Comparison of ENCODE assay signal across 18 mouse cellular contexts in genomic region chr17:66219669-66220435, GRCm38 (mm10).
DNase-seq lines count a peak whose midpoint lies in the region; ATAC-seq and TF ChIP-seq lines count a peak whose summit lies in the region.
"Had no signal": no experiment of that assay in that cellular context is flagged by ENCODE, and none has a peak within 500 bp of the region (broad histone marks: within the 10 kb centered on the region; RNA-seq: fewer than 3 reads in every experiment).

No protein-coding gene starts in this region.

- peak; percentile 52; the same call in 1 of the 2 replicates for ATAC-seq in forebrain, embryonic 13.5 days
- ATAC-seq in forebrain, embryonic 15.5 days (replicated peaks) = no peak; the same call in 1 of the 2 replicates
- ATAC-seq: activated CD4-positive, CD25-positive, alpha-beta regulatory T cell, adult 4 months; hindbrain, postnatal 0 days had no signal

- TF ChIP-seq POLR2A in brain, embryonic 14.5 days (IDR thresholded peaks at IDR 0.05; ENCODE audit: borderline replicate concordance, extremely low read depth, insufficient read depth, insufficient read length, poor library complexity, severe bottlenecking) = no peak

- DNase-seq in lung, adult 18-20 months = peak; percentile 31 to 52
- no peak for DNase-seq in lung, postnatal 14 days
- peak; percentile 49 for DNase-seq in brain, embryonic 14.5 days (ENCODE audit: low read depth)
- no peak for DNase-seq in urinary bladder, postnatal 36 days (ENCODE audit: low spot score in 2 of 2)
- DNase-seq in right cerebral cortex, postnatal 10 days (ENCODE audit: low spot score in 2 of 2) = no peak
- DNase-seq: cerebellum, adult 11-12 months; embryo, embryonic 11 days; heart, adult 18-20 months; thymus, postnatal 4 days had no signal

- H3K9me3 ChIP-seq in forebrain, embryonic 13.5 days (replicated peaks) = no peaks in the 10 kb centered on the region
- no peaks in the 10 kb centered on the region for H3K9me3 ChIP-seq in forebrain, embryonic 15.5 days
- H3K9me3 ChIP-seq: liver, embryonic 15.5 days; midbrain, embryonic 12.5 days had no signal

- 62% methylated on average over 16 of the region's 16 CpGs for WGBS in forebrain, embryonic 13.5 days
- 50% methylated on average over 16 of the region's 16 CpGs for WGBS in forebrain, embryonic 15.5 days
- WGBS in macrophage (ENCODE audit: missing documents) = 71% methylated on average over 16 of the region's 16 CpGs

- no peak for TF ChIP-seq CTCF in brain, embryonic 14.5 days (IDR thresholded peaks at IDR 0.05; ENCODE audit: borderline replicate concordance, extremely low read depth, insufficient read depth, insufficient read length)

- H3K27me3 ChIP-seq in forebrain, embryonic 13.5 days = no peaks in the 10 kb centered on the region
- no peaks in the 10 kb centered on the region for H3K27me3 ChIP-seq in forebrain, embryonic 15.5 days
- H3K27me3 ChIP-seq: limb, embryonic 12.5 days; liver, embryonic 15.5 days; midbrain, embryonic 12.5 days had no signal

- no peak overlapping the region for H3K27ac ChIP-seq in forebrain, embryonic 13.5 days
- H3K27ac ChIP-seq in forebrain, embryonic 15.5 days (replicated peaks) = no peak overlapping the region
- 0 out of 2 replicates have a peak overlapping the region, but pooled peaks have one; percentile 10 for H3K27ac ChIP-seq in macrophage
- H3K27ac ChIP-seq: hindbrain, postnatal 0 days; left cerebral cortex, adult 2 months; limb, embryonic 12.5 days; liver, embryonic 15.5 days; midbrain, embryonic 12.5 days had no signal

- H3K9ac ChIP-seq in forebrain, embryonic 13.5 days = no peak overlapping the region
- H3K9ac ChIP-seq in forebrain, embryonic 15.5 days (replicated peaks) = no peak overlapping the region
- H3K9ac ChIP-seq: limb, embryonic 12.5 days; liver, embryonic 15.5 days; midbrain, embryonic 12.5 days had no signal

- H3K4me3 ChIP-seq in forebrain, embryonic 13.5 days = no peak overlapping the region
- H3K4me3 ChIP-seq in forebrain, embryonic 15.5 days = no peak overlapping the region
- H3K4me3 ChIP-seq in macrophage (ENCODE audit: inconsistent target) = no peak overlapping the region
- H3K4me3 ChIP-seq: left cerebral cortex, adult 2 months; limb, embryonic 12.5 days; liver, embryonic 15.5 days; midbrain, embryonic 12.5 days had no signal

- H3K36me3 ChIP-seq in forebrain, embryonic 13.5 days (ENCODE audit: poor library complexity, severe bottlenecking) = no peaks in the 10 kb centered on the region
- H3K36me3 ChIP-seq in forebrain, embryonic 15.5 days = no peaks in the 10 kb centered on the region
- no peaks in the 10 kb centered on the region for H3K36me3 ChIP-seq in macrophage (ENCODE audit: inconsistent target)
- H3K36me3 ChIP-seq: limb, embryonic 12.5 days; liver, embryonic 15.5 days; midbrain, embryonic 12.5 days had no signal

- H3K4me2 ChIP-seq in forebrain, embryonic 13.5 days = no peak overlapping the region
- no peak overlapping the region for H3K4me2 ChIP-seq in forebrain, embryonic 15.5 days (replicated peaks)
- H3K4me2 ChIP-seq: limb, embryonic 12.5 days; liver, embryonic 15.5 days; midbrain, embryonic 12.5 days had no signal

- no peaks in the 10 kb centered on the region for H3K79me2 ChIP-seq in macrophage (ENCODE audit: inconsistent target)

- H3K4me1 ChIP-seq in forebrain, embryonic 13.5 days = 0 out of 2 replicates have a peak, but pooled peaks cover 14% of the 10 kb centered on the region
- H3K4me1 ChIP-seq in forebrain, embryonic 15.5 days = 0 out of 2 replicates have a peak, but pooled peaks cover 2% of the 10 kb centered on the region
- H3K4me1 ChIP-seq: limb, embryonic 12.5 days; liver, embryonic 15.5 days; midbrain, embryonic 12.5 days had no signal

Comparison
In these comparisons a context has a peak if more than half of its experiments do, and no peak if none do; other contexts are left out.
1. DNase-seq: peak in lung, adult 18-20 months (2 of 2) and brain, embryonic 14.5 days (single experiment); none in lung, postnatal 14 days (single experiment), urinary bladder, postnatal 36 days (0 of 2) and right cerebral cortex, postnatal 10 days (0 of 2).